Mouse (Mus musculus): ENCODE measurements around the gene Sptbn1. TPM values are rescaled to one million over a fixed set of nuclear protein-coding genes. Genes with fewer than 3 reads are reported as not detected.

Sptbn1 gene
- polyA plus RNA-seq, 1 experiment: 28.0 TPM

DNA sequence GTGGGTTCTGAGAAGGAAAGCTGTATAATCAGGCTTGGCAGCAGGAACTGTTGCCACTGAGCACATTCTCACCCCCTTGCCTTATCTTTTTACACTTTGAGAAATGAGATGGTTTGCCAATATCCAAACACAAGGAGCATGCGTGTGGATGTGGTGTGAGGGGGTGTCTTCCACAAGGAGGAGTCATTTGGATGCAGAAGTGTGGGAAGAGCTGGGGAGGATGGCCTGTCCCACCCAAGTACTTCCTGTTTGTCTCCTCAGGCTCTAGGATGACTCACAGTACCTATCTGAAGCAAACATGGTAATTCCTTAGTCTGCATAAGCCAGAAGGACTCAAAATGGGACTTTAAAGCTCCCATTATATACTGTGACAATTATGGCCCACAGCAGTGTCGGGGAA, 165.4 kb downstream of the Sptbn1 start:
- DNase-seq (ENCODE audit: low read depth in 1 of 2, low spot score in 2 of 2): no peak
- WGBS: 82% methylated on average over 2 of the region's 2 CpGs
- TF ChIP-seq POLR2A (IDR thresholded peaks at IDR 0.05; ENCODE audit: low read depth, low read length) (no peak), CTCF (IDR thresholded peaks at IDR 0.05; ENCODE audit: extremely low read depth, insufficient read depth, insufficient read length, insufficient replicate concordance) (no peak)
- Histone ChIP-seq H3K4me3 (ENCODE audit: extremely low read depth, insufficient read depth, insufficient read length) (no peak overlapping the region), H3K4me1 (ENCODE audit: control insufficient read depth, insufficient read depth, insufficient read length) (no peaks in the 10 kb centered on the region), H3K27ac (ENCODE audit: insufficient read depth, low read length) (no peak overlapping the region), H3K27me3 (ENCODE audit: control insufficient read depth, insufficient read depth, low read length) (no peaks in the 10 kb centered on the region), H3K36me3 (ENCODE audit: control insufficient read depth, insufficient read depth, low read length) (peaks cover 47% of the 10 kb centered on the region)

DNA sequence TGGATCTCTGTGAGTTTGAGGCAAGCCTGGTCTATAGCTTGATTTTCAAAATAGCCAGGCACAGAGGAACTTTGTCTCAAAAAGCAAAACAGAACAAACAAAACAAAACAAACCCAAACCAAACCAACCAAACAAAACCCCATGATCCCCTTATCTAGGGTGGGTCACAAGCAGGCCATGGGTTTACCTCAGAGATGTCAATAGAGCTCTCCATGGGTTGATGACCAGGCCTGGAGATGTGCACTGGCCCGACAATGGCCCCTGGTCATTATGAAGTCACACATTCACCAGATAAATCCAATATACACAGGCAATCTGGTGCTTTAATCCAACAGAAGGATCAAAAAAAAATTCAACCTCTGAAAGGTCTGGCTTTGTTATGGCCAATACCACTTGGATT, 166.2 kb downstream of the Sptbn1 start:
- no peak for DNase-seq (ENCODE audit: low read depth in 1 of 2, low spot score in 2 of 2)
- 89% methylated on average over 1 of the region's 1 CpGs for WGBS
- no peaks in the 10 kb centered on the region for H3K27me3 ChIP-seq (ENCODE audit: control insufficient read depth, insufficient read depth, low read length)
- no peaks in the 10 kb centered on the region for H3K4me1 ChIP-seq (ENCODE audit: control insufficient read depth, insufficient read depth, insufficient read length)
- H3K4me3 ChIP-seq (ENCODE audit: extremely low read depth, insufficient read depth, insufficient read length): no peak overlapping the region
- TF ChIP-seq POLR2A (IDR thresholded peaks at IDR 0.05; ENCODE audit: low read depth, low read length) (no peak), CTCF (IDR thresholded peaks at IDR 0.05; ENCODE audit: extremely low read depth, insufficient read depth, insufficient read length, insufficient replicate concordance) (no peak)
- no peak overlapping the region for H3K27ac ChIP-seq (ENCODE audit: insufficient read depth, low read length)
- H3K36me3 ChIP-seq (ENCODE audit: control insufficient read depth, insufficient read depth, low read length): peaks cover 47% of the 10 kb centered on the region

DNA sequence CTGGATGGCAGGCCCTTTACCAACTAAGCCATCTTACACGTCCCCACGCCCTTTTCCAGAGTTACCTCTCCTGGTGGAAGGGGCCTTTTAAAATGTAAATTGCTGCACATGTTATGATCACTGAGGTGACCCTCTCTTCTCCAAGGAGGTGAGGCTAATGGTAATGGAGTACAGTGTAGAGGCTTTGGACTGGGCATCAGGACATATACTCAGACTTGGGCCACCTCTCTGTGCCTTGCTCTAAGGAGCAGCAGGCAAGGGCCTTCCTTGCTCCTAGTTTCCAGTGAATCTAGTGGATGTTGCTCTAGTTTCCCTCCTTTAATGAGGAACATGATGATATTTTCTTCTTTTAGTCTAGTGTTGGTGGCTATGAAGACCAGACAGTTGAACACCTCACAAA, 166.8 kb downstream of the Sptbn1 start:
- no peaks in the 10 kb centered on the region for H3K27me3 ChIP-seq (ENCODE audit: control insufficient read depth, insufficient read depth, low read length)
- H3K36me3 ChIP-seq (ENCODE audit: control insufficient read depth, insufficient read depth, low read length): peaks cover 45% of the 10 kb centered on the region
- no peak for TF ChIP-seq POLR2A (IDR thresholded peaks at IDR 0.05; ENCODE audit: low read depth, low read length)
- TF ChIP-seq CTCF (IDR thresholded peaks at IDR 0.05; ENCODE audit: extremely low read depth, insufficient read depth, insufficient read length, insufficient replicate concordance): no peak
- no peak overlapping the region for H3K4me3 ChIP-seq (ENCODE audit: extremely low read depth, insufficient read depth, insufficient read length)
- DNase-seq (ENCODE audit: low read depth in 1 of 2, low spot score in 2 of 2): no peak
- H3K4me1 ChIP-seq (ENCODE audit: control insufficient read depth, insufficient read depth, insufficient read length): no peaks in the 10 kb centered on the region
- H3K27ac ChIP-seq (ENCODE audit: insufficient read depth, low read length): no peak overlapping the region
- WGBS: 86% methylated on average over 2 of the region's 2 CpGs

DNA sequence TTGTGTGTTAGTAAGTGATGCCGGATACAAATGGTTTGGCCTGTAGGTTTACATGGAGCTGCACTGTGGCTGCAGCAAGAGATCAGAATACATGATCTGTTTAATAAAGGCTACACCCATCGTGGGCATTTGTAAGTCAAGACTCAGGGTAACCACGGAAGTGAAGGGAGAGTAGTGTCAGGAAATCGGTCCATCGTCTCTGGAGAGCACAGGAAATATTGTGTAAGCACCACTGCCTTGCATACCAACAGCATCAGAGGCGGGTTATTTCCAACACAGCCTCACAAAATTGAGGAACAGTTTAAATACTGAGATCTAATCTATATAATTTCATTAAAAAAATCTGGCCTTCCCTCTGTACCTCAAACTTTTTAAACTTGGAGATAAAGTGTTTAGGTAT, 168.1 kb downstream of the Sptbn1 start:
- Histone ChIP-seq H3K36me3 (ENCODE audit: control insufficient read depth, insufficient read depth, low read length) (peaks cover 40% of the 10 kb centered on the region), H3K4me1 (ENCODE audit: control insufficient read depth, insufficient read depth, insufficient read length) (no peaks in the 10 kb centered on the region), H3K27me3 (ENCODE audit: control insufficient read depth, insufficient read depth, low read length) (no peaks in the 10 kb centered on the region), H3K27ac (ENCODE audit: insufficient read depth, low read length) (no peak overlapping the region), H3K4me3 (ENCODE audit: extremely low read depth, insufficient read depth, insufficient read length) (no peak overlapping the region)
- no peak for DNase-seq (ENCODE audit: low read depth in 1 of 2, low spot score in 2 of 2)
- TF ChIP-seq POLR2A (IDR thresholded peaks at IDR 0.05; ENCODE audit: low read depth, low read length) (no peak), CTCF (IDR thresholded peaks at IDR 0.05; ENCODE audit: extremely low read depth, insufficient read depth, insufficient read length, insufficient replicate concordance) (no peak)
- 27% methylated on average over 6 of the region's 6 CpGs for WGBS

DNA sequence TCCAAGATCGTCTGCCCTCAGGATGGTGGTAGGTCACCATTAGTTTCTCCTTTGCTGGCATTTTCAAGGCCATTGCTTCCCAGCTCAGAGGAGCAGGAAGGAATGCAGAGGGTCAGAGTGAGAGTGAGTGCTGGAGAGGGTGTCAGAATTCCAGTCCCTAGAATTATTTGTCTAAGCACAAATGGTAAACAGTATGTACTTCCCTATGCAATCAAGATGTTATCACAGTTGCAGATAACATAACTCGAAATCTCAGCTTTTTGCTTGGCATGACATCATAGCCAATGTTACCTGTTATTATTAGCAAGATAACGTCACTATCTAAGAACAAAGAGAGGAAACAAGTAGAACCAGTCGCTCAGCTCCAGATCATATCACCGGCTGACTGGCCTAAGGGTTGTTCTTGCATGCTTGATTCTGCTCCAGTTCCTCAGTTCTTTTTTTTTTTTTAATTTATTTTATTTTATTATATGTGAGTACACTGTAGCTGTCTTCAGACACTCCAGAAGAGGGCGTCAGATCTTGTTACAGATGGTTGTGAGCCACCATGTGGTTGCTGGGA, 172.7 kb downstream of the Sptbn1 start:
- H3K27ac ChIP-seq (ENCODE audit: insufficient read depth, low read length): no peak overlapping the region
- WGBS: 85% methylated on average over 6 of the region's 6 CpGs
- peaks cover 8% of the 10 kb centered on the region for H3K36me3 ChIP-seq (ENCODE audit: control insufficient read depth, insufficient read depth, low read length)
- no peak for DNase-seq (ENCODE audit: low read depth in 1 of 2, low spot score in 2 of 2)
- no peaks in the 10 kb centered on the region for H3K4me1 ChIP-seq (ENCODE audit: control insufficient read depth, insufficient read depth, insufficient read length)
- TF ChIP-seq CTCF (IDR thresholded peaks at IDR 0.05; ENCODE audit: extremely low read depth, insufficient read depth, insufficient read length, insufficient replicate concordance): no peak
- no peak for TF ChIP-seq POLR2A (IDR thresholded peaks at IDR 0.05; ENCODE audit: low read depth, low read length)
- H3K27me3 ChIP-seq (ENCODE audit: control insufficient read depth, insufficient read depth, low read length): no peaks in the 10 kb centered on the region
- no peak overlapping the region for H3K4me3 ChIP-seq (ENCODE audit: extremely low read depth, insufficient read depth, insufficient read length)

DNA sequence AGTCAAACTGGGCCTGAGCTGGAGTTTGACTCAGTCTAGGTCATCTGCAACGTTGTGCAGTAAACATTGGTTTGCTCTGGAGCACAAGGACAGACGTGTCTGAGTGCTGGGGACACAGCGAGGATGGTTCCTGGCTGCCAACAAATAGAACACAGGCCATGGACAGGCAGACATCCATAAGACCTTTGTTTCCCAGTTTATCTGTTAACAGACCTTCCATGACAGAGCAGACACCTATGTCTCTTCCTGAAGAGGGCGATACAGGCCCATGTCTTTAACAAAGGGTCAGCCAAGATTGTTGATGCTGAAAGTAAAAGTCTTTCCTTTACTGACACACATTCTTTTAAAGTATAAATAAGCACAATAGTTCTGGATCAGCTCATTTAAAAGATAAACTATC, 176.1 kb downstream of the Sptbn1 start:
- no peaks in the 10 kb centered on the region for H3K4me1 ChIP-seq (ENCODE audit: control insufficient read depth, insufficient read depth, insufficient read length)
- H3K4me3 ChIP-seq (ENCODE audit: extremely low read depth, insufficient read depth, insufficient read length): no peak overlapping the region
- no peak for DNase-seq (ENCODE audit: low read depth in 1 of 2, low spot score in 2 of 2)
- no peaks in the 10 kb centered on the region for H3K27me3 ChIP-seq (ENCODE audit: control insufficient read depth, insufficient read depth, low read length)
- TF ChIP-seq POLR2A (IDR thresholded peaks at IDR 0.05; ENCODE audit: low read depth, low read length): no peak
- TF ChIP-seq CTCF (IDR thresholded peaks at IDR 0.05; ENCODE audit: extremely low read depth, insufficient read depth, insufficient read length, insufficient replicate concordance): peak; percentile 18; the same call in 1 of the 2 replicates
- no peak overlapping the region for H3K27ac ChIP-seq (ENCODE audit: insufficient read depth, low read length)
- WGBS: 70% methylated on average over 4 of the region's 4 CpGs
- no peaks in the 10 kb centered on the region for H3K36me3 ChIP-seq (ENCODE audit: control insufficient read depth, insufficient read depth, low read length)

DNA sequence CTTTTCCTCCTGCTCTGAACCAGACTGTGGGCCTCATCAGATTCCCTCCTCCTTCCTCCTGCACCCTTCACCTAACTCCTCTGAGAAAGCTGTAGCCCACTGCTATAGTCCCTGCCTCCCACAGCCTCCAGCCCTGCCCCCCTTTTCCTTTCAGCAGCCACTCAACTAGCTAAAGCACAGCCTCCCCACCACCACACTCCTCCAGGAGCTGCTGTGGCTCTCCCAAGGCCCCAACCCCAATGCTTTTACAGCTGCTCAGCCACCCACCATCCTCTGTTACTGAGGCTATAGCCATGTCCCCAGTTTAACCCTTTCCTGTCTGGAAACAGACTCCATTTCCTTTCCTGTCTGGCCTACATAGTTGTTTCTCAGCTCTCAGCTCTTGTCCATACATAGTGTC, 182.9 kb downstream of the Sptbn1 start:
- Histone ChIP-seq H3K4me3 (ENCODE audit: extremely low read depth, insufficient read depth, insufficient read length) (no peak overlapping the region), H3K27ac (ENCODE audit: insufficient read depth, low read length) (no peak overlapping the region), H3K4me1 (ENCODE audit: control insufficient read depth, insufficient read depth, insufficient read length) (no peaks in the 10 kb centered on the region), H3K27me3 (ENCODE audit: control insufficient read depth, insufficient read depth, low read length) (no peaks in the 10 kb centered on the region), H3K36me3 (ENCODE audit: control insufficient read depth, insufficient read depth, low read length) (no peaks in the 10 kb centered on the region)
- no peak for DNase-seq (ENCODE audit: low read depth in 1 of 2, low spot score in 2 of 2)
- TF ChIP-seq CTCF (IDR thresholded peaks at IDR 0.05; ENCODE audit: extremely low read depth, insufficient read depth, insufficient read length, insufficient replicate concordance) (no peak), POLR2A (IDR thresholded peaks at IDR 0.05; ENCODE audit: low read depth, low read length) (no peak)

Measured in spleen, adult 2 months (tissue).